Mouse (Mus musculus): ENCODE data around the gene Rxylt1.

Gene Rxylt1

DNA sequence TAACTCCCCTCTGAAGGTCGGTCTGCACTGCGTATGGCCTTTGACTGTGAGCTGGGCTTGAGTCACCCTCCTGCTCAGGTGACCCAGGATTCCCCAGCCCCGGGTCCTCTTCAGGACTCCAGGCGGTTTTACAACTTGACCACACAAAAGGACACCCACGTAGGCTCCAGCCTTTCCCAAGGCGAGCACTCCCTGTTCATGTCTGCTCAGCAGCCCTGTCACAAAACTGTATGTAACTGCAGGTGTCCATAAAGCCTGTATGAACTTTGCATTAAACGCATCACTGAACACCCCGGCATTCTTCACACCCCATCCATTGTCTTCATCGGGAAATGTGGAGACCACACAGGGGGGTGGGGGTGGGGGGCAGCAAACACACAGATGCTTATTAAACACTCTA is 51.2 kb downstream of the Rxylt1 start:
- in situ Hi-C loops (cut with MboI, MseI), result no loop called here

DNA sequence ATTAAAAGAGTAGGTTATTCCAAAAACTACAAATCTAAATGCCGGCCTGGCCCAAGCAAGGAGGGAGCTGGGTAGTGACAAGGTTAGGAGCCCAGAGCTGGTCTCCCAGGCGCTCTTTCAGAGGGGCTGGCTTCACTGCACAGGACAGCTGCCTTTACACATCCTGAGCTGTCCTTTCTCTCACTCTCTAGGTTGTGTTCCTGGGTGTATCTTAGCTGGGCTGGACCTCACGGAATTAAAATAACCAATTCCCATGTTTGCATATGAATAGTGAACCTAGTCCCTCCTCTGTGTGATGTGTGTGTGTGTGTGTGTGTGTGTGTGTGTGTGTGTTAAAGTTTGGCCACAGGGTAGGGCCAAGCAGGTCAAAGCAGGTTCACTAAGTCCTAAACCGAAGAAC is 52.2 kb downstream of the Rxylt1 start:
- in situ Hi-C loops (cut with MboI, MseI), result loop anchor here (5.0 kb wide), 1 partner anchor 348 kb away; no protein-coding TSS in a partner anchor

- in situ Hi-C loops (cut with MboI, MseI), result loop anchor here (5.0 kb wide), 1 partner anchor 343 kb away; no protein-coding TSS in a partner anchor
Measured at GRCm38 (mm10) chr10:122040372-122040771, 56.8 kb downstream of the Rxylt1 start.

DNA sequence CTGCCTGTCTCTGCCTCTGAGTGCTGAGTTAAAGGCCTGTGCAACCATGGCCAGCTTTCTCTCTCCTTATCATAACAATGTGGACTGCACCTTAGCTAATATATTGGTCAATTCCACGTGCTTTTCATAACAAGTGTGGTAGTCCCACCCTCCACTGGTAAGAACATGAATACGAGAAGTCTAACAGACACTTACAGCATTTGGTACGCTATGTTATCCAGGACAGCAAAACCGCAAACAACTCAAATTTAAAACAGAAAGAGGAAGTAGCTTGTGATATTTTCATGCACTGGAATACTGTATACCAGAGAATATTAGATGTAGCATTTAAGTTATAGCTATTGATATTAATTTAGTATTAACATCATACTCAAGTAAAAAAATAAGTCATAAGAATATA is 57.6 kb downstream of the Rxylt1 start:
- in situ Hi-C loops (cut with MboI, MseI), result no loop called here

- in situ Hi-C loops (cut with MboI, MseI), result no loop called here
Measured at GRCm38 (mm10) chr10:122038554-122038953, 58.6 kb downstream of the Rxylt1 start.

- in situ Hi-C loops (cut with MboI, MseI), result no loop called here
Measured at GRCm38 (mm10) chr10:122033271-122033670, 63.9 kb downstream of the Rxylt1 start.

GRCm38 (mm10) chr10:122030420-122030819 is 66.8 kb downstream of the Rxylt1 start:
- in situ Hi-C loops (cut with MboI, MseI), result no loop called here

DNA sequence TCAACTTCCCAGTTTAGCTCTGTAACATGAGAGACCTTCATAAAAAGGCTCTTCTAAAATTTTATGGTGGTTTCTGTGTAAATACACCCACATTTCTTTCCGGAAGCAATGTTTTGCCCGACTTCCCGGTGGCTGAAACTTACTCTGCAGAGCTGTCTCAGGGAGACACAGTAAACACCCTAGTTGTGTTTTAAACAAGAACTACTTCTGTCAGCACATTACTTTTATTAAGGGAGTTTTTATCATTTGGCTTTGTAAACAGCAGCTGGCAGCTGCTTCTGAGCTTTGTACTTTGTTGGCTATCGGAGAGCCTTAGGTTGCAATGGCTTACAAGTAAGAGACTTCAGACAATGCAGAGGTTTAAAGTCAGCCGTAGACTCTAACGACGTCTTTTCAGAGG is 67.4 kb downstream of the Rxylt1 start:
- in situ Hi-C loops (cut with MboI, MseI), result loop anchor here (10.0 kb wide), 1 partner anchor 1365 kb away; no protein-coding TSS in a partner anchor
